Mouse (Mus musculus): ENCODE data around the gene Nxph1. TPM values are rescaled to one million over a fixed set of nuclear protein-coding genes. Genes with fewer than 3 reads are reported as not detected.

The Nxph1 gene
- polyA plus RNA-seq, 1 experiment from 2014 or later: 0.23 TPM

GRCm38 (mm10) chr6:9002686-9003085 lies 54.5 kb downstream of the Nxph1 start:
- 39% methylated on average over 3 of the region's 3 CpGs for WGBS
- no peaks in the 10 kb centered on the region for H3K27me3 ChIP-seq (replicated peaks; ENCODE audit: control insufficient read depth, insufficient read depth, low read length)
- TF ChIP-seq CTCF (IDR thresholded peaks at IDR 0.05; ENCODE audit: low read depth): no peak

GRCm38 (mm10) chr6:9026631-9027030 lies 78.4 kb downstream of the Nxph1 start:
- H3K4me1 ChIP-seq (replicated peaks; ENCODE audit: control insufficient read depth, insufficient read depth, low read length): no peaks in the 10 kb centered on the region
- WGBS: 87% methylated on average over 1 of the region's 1 CpGs
- H3K27ac ChIP-seq (ENCODE audit: low read depth, low read length): no peak overlapping the region
- H3K4me2 ChIP-seq (replicated peaks; ENCODE audit: low read depth): no peak overlapping the region
- no peaks in the 10 kb centered on the region for H3K36me3 ChIP-seq (ENCODE audit: control insufficient read depth, insufficient read depth)
- ATAC-seq: no peak
- H3K9ac ChIP-seq (ENCODE audit: low read depth, low read length): no peak overlapping the region
- TF ChIP-seq CTCF (IDR thresholded peaks at IDR 0.05; ENCODE audit: low read depth): no peak
- no peak overlapping the region for H3K4me3 ChIP-seq (ENCODE audit: low read depth, low read length)
- no peaks in the 10 kb centered on the region for H3K9me3 ChIP-seq (ENCODE audit: control insufficient read depth)
- H3K27me3 ChIP-seq (replicated peaks; ENCODE audit: control insufficient read depth, insufficient read depth, low read length): no peaks in the 10 kb centered on the region

More at GRCm38 (mm10) chr6:9002686-9003085, 54.5 kb downstream of the Nxph1 start:
- Histone ChIP-seq H3K9ac (ENCODE audit: low read depth, low read length) (no peak overlapping the region), H3K4me3 (ENCODE audit: low read depth, low read length) (no peak overlapping the region), H3K4me2 (replicated peaks; ENCODE audit: low read depth) (no peak overlapping the region), H3K4me1 (replicated peaks; ENCODE audit: control insufficient read depth, insufficient read depth, low read length) (no peaks in the 10 kb centered on the region), H3K27ac (ENCODE audit: low read depth, low read length) (no peak overlapping the region), H3K9me3 (ENCODE audit: control insufficient read depth) (no peaks in the 10 kb centered on the region), H3K36me3 (ENCODE audit: control insufficient read depth, insufficient read depth) (no peaks in the 10 kb centered on the region)
- ATAC-seq: no peak

DNA sequence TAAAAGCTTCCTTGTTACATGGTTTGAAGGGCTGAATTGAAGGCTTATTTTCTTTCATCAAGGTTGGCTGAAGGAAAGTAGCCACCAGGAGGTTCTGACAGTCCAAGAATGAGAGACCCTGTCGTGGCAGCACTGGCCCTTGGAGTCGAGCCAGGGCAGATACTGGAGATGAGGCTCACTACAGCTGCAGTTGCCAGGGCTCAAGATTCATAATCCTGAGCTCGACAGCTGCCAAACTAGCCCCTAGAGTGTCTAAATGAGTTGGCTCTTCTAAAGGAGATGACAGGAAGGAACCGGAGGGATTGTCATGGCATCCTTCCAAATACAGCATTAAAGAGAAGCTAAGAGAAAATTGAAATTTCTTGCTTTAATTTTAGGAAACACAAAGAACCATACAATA lies 78.9 kb downstream of the Nxph1 start:
- no peak for ATAC-seq
- H3K36me3 ChIP-seq (ENCODE audit: control insufficient read depth, insufficient read depth): no peaks in the 10 kb centered on the region
- WGBS: 58% methylated on average over 4 of the region's 4 CpGs
- no peak overlapping the region for H3K4me3 ChIP-seq (ENCODE audit: low read depth, low read length)
- no peaks in the 10 kb centered on the region for H3K4me1 ChIP-seq (replicated peaks; ENCODE audit: control insufficient read depth, insufficient read depth, low read length)
- H3K4me2 ChIP-seq (replicated peaks; ENCODE audit: low read depth): no peak overlapping the region
- H3K27ac ChIP-seq (ENCODE audit: low read depth, low read length): no peak overlapping the region
- no peak for TF ChIP-seq CTCF (IDR thresholded peaks at IDR 0.05; ENCODE audit: low read depth)
- no peaks in the 10 kb centered on the region for H3K27me3 ChIP-seq (replicated peaks; ENCODE audit: control insufficient read depth, insufficient read depth, low read length)
- no peak overlapping the region for H3K9ac ChIP-seq (ENCODE audit: low read depth, low read length)
- H3K9me3 ChIP-seq (ENCODE audit: control insufficient read depth): no peaks in the 10 kb centered on the region

DNA sequence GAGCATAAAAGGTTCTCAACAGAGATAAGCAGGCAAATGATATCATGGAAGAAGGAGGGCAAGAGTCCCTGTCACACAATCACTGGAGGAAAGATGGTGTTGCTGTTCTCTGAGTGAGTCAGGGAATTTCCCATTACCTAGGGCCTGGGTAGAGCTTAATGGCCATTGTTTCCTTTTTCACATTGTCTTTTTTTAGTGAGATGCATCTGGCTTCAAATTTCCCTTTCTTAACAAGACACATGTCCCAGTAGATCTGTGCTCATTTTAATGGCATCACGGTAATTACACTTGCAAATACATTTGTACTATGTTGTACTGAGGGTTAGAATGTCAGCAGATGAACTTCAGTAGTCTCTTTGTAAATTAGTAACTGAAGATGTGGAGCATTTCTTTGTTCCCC lies 80.3 kb downstream of the Nxph1 start:
- no peak for ATAC-seq
- no peaks in the 10 kb centered on the region for H3K9me3 ChIP-seq (ENCODE audit: control insufficient read depth)
- H3K27ac ChIP-seq (ENCODE audit: low read depth, low read length): no peak overlapping the region
- H3K4me3 ChIP-seq (ENCODE audit: low read depth, low read length): no peak overlapping the region
- H3K4me2 ChIP-seq (replicated peaks; ENCODE audit: low read depth): no peak overlapping the region
- TF ChIP-seq CTCF (IDR thresholded peaks at IDR 0.05; ENCODE audit: low read depth): no peak
- WGBS: 75% methylated on average over 1 of the region's 1 CpGs
- no peaks in the 10 kb centered on the region for H3K4me1 ChIP-seq (replicated peaks; ENCODE audit: control insufficient read depth, insufficient read depth, low read length)
- no peaks in the 10 kb centered on the region for H3K36me3 ChIP-seq (ENCODE audit: control insufficient read depth, insufficient read depth)
- no peak overlapping the region for H3K9ac ChIP-seq (ENCODE audit: low read depth, low read length)
- H3K27me3 ChIP-seq (replicated peaks; ENCODE audit: control insufficient read depth, insufficient read depth, low read length): no peaks in the 10 kb centered on the region

GRCm38 (mm10) chr6:9039286-9039685 lies 91.1 kb downstream of the Nxph1 start:
- WGBS: 94% methylated on average over 1 of the region's 1 CpGs
- Histone ChIP-seq H3K4me3 (ENCODE audit: low read depth, low read length) (no peak overlapping the region), H3K27me3 (replicated peaks; ENCODE audit: control insufficient read depth, insufficient read depth, low read length) (no peaks in the 10 kb centered on the region), H3K9ac (ENCODE audit: low read depth, low read length) (no peak overlapping the region), H3K4me1 (replicated peaks; ENCODE audit: control insufficient read depth, insufficient read depth, low read length) (no peaks in the 10 kb centered on the region), H3K9me3 (ENCODE audit: control insufficient read depth) (no peaks in the 10 kb centered on the region), H3K27ac (ENCODE audit: low read depth, low read length) (no peak overlapping the region), H3K36me3 (ENCODE audit: control insufficient read depth, insufficient read depth) (no peaks in the 10 kb centered on the region), H3K4me2 (replicated peaks; ENCODE audit: low read depth) (no peak overlapping the region)
- no peak for ATAC-seq
- TF ChIP-seq CTCF (IDR thresholded peaks at IDR 0.05; ENCODE audit: low read depth): no peak

GRCm38 (mm10) chr6:9040991-9041390 lies 92.8 kb downstream of the Nxph1 start:
- Histone ChIP-seq H3K9me3 (ENCODE audit: control insufficient read depth) (no peaks in the 10 kb centered on the region), H3K36me3 (ENCODE audit: control insufficient read depth, insufficient read depth) (no peaks in the 10 kb centered on the region), H3K4me3 (ENCODE audit: low read depth, low read length) (no peak overlapping the region), H3K27me3 (replicated peaks; ENCODE audit: control insufficient read depth, insufficient read depth, low read length) (no peaks in the 10 kb centered on the region), H3K4me1 (replicated peaks; ENCODE audit: control insufficient read depth, insufficient read depth, low read length) (no peaks in the 10 kb centered on the region), H3K9ac (ENCODE audit: low read depth, low read length) (no peak overlapping the region), H3K4me2 (replicated peaks; ENCODE audit: low read depth) (no peak overlapping the region), H3K27ac (ENCODE audit: low read depth, low read length) (no peak overlapping the region)
- ATAC-seq: no peak
- WGBS: 64% methylated on average over 3 of the region's 3 CpGs
- TF ChIP-seq CTCF (IDR thresholded peaks at IDR 0.05; ENCODE audit: low read depth): no peak

- H3K9ac ChIP-seq (ENCODE audit: low read depth, low read length): no peak overlapping the region
- no peaks in the 10 kb centered on the region for H3K27me3 ChIP-seq (replicated peaks; ENCODE audit: control insufficient read depth, insufficient read depth, low read length)
- ATAC-seq: no peak
- H3K9me3 ChIP-seq (ENCODE audit: control insufficient read depth): no peaks in the 10 kb centered on the region
- H3K4me3 ChIP-seq (ENCODE audit: low read depth, low read length): no peak overlapping the region
- no peak for TF ChIP-seq CTCF (IDR thresholded peaks at IDR 0.05; ENCODE audit: low read depth)
- no peak overlapping the region for H3K27ac ChIP-seq (ENCODE audit: low read depth, low read length)
- no peak overlapping the region for H3K4me2 ChIP-seq (replicated peaks; ENCODE audit: low read depth)
- H3K36me3 ChIP-seq (ENCODE audit: control insufficient read depth, insufficient read depth): no peaks in the 10 kb centered on the region
- 11% methylated on average over 1 of the region's 1 CpGs for WGBS
- H3K4me1 ChIP-seq (replicated peaks; ENCODE audit: control insufficient read depth, insufficient read depth, low read length): no peaks in the 10 kb centered on the region
These were observed 94.2 kb downstream of the Nxph1 start for GRCm38 (mm10) chr6:9042391-9042790.

Data from intestine, postnatal 0 days (tissue).